Mouse (Mus musculus) frontal cortex, adult 2 months (tissue): ENCODE data around the gene Kcnmb4. TPM values are rescaled to one million over a fixed set of nuclear protein-coding genes. Genes with fewer than 3 reads are reported as not detected.

Experiments
- DNase-seq, 2 experiments: peaks; one replicate each; pipeline ENCODE4 v3.0.0; 2022; ENCODE audit warnings: low spot score in 1 of 2; ENCODE audit errors: extremely low spot score in 1 of 2
- polyA plus RNA-seq: library from polyadenylated mRNA; depleted of rRNA; stranded (reverse); fragments of >200 nt; gene quantifications from 2 replicates; pipeline ENCODE4 v1.2.3, GENCODE M21; 2012

Gene Kcnmb4
- polyA plus RNA-seq, 1 experiment: 112 TPM

- peak in 1 of 2 experiments; percentile 33 for DNase-seq
Observed at GRCm38 (mm10) chr10:116405011-116405410, 68.7 kb downstream of the Kcnmb4 start.

- peak; percentile 42 to 66 for DNase-seq
Observed at GRCm38 (mm10) chr10:116403679-116404078, 70.0 kb downstream of the Kcnmb4 start.

GRCm38 (mm10) chr10:116402742-116403425 lies 70.8 kb downstream of the Kcnmb4 start:
- peak in 1 of 2 experiments; percentile 53 for DNase-seq

- no peak for DNase-seq
Observed at GRCm38 (mm10) chr10:116397973-116398372, 75.7 kb downstream of the Kcnmb4 start.

- no peak for DNase-seq
Observed at GRCm38 (mm10) chr10:116397573-116397972, 76.1 kb downstream of the Kcnmb4 start.

GRCm38 (mm10) chr10:116396966-116397365 lies 76.7 kb downstream of the Kcnmb4 start:
- no peak for DNase-seq

GRCm38 (mm10) chr10:116396279-116396678 lies 77.4 kb downstream of the Kcnmb4 start:
- DNase-seq: no peak

- no peak for DNase-seq
Observed at GRCm38 (mm10) chr10:116394585-116394984, 79.1 kb downstream of the Kcnmb4 start.

GRCm38 (mm10) chr10:116393790-116394475 lies 79.7 kb downstream of the Kcnmb4 start:
- DNase-seq: peak; percentile 61 to 68

- no peak for DNase-seq
Observed at GRCm38 (mm10) chr10:116388840-116389239, 84.8 kb downstream of the Kcnmb4 start.

GRCm38 (mm10) chr10:116386391-116386885 lies 87.2 kb downstream of the Kcnmb4 start:
- DNase-seq: no peak

GRCm38 (mm10) chr10:116384401-116384800 lies 89.3 kb downstream of the Kcnmb4 start:
- DNase-seq: no peak

- no peak for DNase-seq
Observed at GRCm38 (mm10) chr10:116382826-116383685, 90.6 kb downstream of the Kcnmb4 start.

GRCm38 (mm10) chr10:116376853-116377252 lies 96.8 kb downstream of the Kcnmb4 start:
- DNase-seq: no peak

GRCm38 (mm10) chr10:116374111-116374510 lies 99.6 kb downstream of the Kcnmb4 start:
- DNase-seq: no peak

- DNase-seq: peak; percentile 18 to 62
Observed at GRCm38 (mm10) chr10:116370991-116371725, 102.5 kb downstream of the Kcnmb4 start.
